Mouse (Mus musculus) liver, adult (tissue): ENCODE data around the gene Ing1.

Source experiments
- GATA4 ChIP-seq: IDR thresholded peaks from 2 replicates; pipeline ENCODE4 v1.6.1; 2014; ENCODE audit warnings: mild to moderate bottlenecking, low read length; ENCODE audit not compliant: insufficient replicate concordance

Gene Ing1

GRCm38 (mm10) chr8:11608848-11609247 is 53.5 kb downstream of the Ing1 start:
- no peak for TF ChIP-seq GATA4
